Mouse (Mus musculus) macrophage (primary cell): Measurements from ENCODE around the gene Snip1. TPM values are rescaled to one million over a fixed set of nuclear protein-coding genes. Genes with fewer than 3 reads are reported as not detected.

Experiments
- H3K27ac ChIP-seq: fragments of 350-480 bp; formaldehyde crosslinking; 2 replicates; pipeline ENCODE4 v1.9.0; 2021
- H3K36me3 ChIP-seq: fragments of 350-480 bp; formaldehyde crosslinking; 2 replicates; pipeline ENCODE4 v1.9.0; 2021; ENCODE audit errors: inconsistent target
- H3K4me3 ChIP-seq: fragments of 350-480 bp; formaldehyde crosslinking; 2 replicates; pipeline ENCODE4 v1.9.0; 2021; ENCODE audit errors: inconsistent target
- H3K79me2 ChIP-seq: fragments of 350-480 bp; formaldehyde crosslinking; 2 replicates; pipeline ENCODE4 v1.9.0; 2021; ENCODE audit errors: inconsistent target
- WGBS: methylation state at CpG from one replicate; pipeline ENCODE4 v1.1.7; 2026; ENCODE audit warnings: inconsistent platforms; ENCODE audit not compliant: missing documents; 5-methylcytosine and 5-hydroxymethylcytosine counted together
- polyA plus RNA-seq: library from polyadenylated mRNA; stranded (reverse); fragments of 250-400 nt; gene quantifications from 3 replicates; pipeline ENCODE4 v1.2.4, GENCODE M21; 2018; ENCODE audit warnings: inconsistent platforms
- total RNA-seq, 78 experiments: library from RNA; depleted of rRNA; stranded (reverse); fragments of 250-400 nt; gene quantifications; 1 replicate in 9 of 78; 2 replicates in 24 of 78; 3 replicates in 43 of 78; 4 replicates in 2 of 78; pipeline ENCODE4 v1.2.4; 2018; ENCODE audit warnings: inconsistent platforms in 56 of 78

The Snip1 gene
- 10 to 100 TPM in 22 of 26 experiments, 1 to 10 TPM in 4; 6.2 to 19.7 (median 15.0) TPM for total RNA-seq (2018; cell fraction: chromatin; rRNA removed)
- total RNA-seq (2018; cell fraction: cytosol; rRNA removed) = 10 to 100 TPM; 14.5 to 23.3 (median 19.6) TPM
- total RNA-seq (2018; cell fraction: nucleus; rRNA removed) = 10 to 100 TPM; 10.2 to 22.7 (median 17.1) TPM
- 15.9 to 19.4 TPM (median 15.9 TPM) in 3 replicates for polyA plus RNA-seq

GRCm38 (mm10) chr4:125066490-125067370, at the start of gene Snip1:
TSS of gene Snip1 (plus strand) at chr4:125066672.
- peaks cover 23% of the 10 kb centered on the region for H3K36me3 ChIP-seq
- under 1% methylated on average over 78 of the region's 78 CpGs for WGBS
- peaks cover 50% of the 10 kb centered on the region for H3K79me2 ChIP-seq
- H3K4me3 ChIP-seq = peak within 1 kb of the TSS; percentile 78
- H3K27ac ChIP-seq = no peak within 1 kb of the TSS; the same call in 1 of the 2 replicates

- no peaks in the 10 kb centered on the region for H3K79me2 ChIP-seq
- H3K27ac ChIP-seq = no peak overlapping the region
- no peak overlapping the region for H3K4me3 ChIP-seq
- 88% methylated on average over 11 of the region's 11 CpGs for WGBS
- no peaks in the 10 kb centered on the region for H3K36me3 ChIP-seq
Observed at GRCm38 (mm10) chr4:125017431-125017830, 49.0 kb upstream of the Snip1 start.

DNA sequence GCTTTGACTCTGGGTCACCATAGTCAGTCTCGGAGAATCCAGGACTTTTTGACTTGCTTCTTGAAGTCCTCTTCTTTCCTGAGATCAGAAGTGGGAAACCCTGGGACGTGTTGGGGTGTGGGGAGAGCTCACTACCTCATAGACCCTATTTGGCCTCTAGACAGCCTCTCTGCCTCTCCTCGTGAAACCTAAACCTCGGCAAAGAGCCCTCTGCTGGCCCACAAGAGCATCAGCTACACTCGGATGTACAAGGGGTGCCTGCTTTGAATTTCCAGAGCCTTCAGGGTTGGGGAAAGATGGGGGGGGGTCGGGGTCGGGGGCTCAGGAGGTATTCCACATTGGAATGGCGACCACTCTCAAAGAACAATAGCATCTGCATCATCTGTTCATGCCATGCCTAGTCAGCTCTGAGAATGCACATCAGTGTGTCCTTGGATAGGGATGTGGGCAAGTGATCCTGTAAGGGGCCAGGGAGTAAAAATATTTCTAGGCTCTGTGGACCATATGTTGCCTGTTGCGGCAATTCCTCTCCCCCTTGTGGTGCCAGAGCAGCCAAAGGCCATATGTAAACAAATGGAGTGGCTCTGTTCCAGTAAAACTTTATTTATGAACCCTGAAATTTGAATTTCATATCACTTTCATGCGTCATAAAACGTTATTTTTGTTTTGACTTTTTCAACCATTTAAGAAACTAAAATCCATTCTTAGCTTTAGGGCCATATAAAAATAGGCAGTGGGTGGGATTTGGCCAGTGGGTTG, 45.5 kb upstream of the Snip1 start:
- no peak overlapping the region for H3K27ac ChIP-seq
- no peak overlapping the region for H3K4me3 ChIP-seq
- WGBS = 38% methylated on average over 11 of the region's 11 CpGs
- no peaks in the 10 kb centered on the region for H3K36me3 ChIP-seq
- no peaks in the 10 kb centered on the region for H3K79me2 ChIP-seq

DNA sequence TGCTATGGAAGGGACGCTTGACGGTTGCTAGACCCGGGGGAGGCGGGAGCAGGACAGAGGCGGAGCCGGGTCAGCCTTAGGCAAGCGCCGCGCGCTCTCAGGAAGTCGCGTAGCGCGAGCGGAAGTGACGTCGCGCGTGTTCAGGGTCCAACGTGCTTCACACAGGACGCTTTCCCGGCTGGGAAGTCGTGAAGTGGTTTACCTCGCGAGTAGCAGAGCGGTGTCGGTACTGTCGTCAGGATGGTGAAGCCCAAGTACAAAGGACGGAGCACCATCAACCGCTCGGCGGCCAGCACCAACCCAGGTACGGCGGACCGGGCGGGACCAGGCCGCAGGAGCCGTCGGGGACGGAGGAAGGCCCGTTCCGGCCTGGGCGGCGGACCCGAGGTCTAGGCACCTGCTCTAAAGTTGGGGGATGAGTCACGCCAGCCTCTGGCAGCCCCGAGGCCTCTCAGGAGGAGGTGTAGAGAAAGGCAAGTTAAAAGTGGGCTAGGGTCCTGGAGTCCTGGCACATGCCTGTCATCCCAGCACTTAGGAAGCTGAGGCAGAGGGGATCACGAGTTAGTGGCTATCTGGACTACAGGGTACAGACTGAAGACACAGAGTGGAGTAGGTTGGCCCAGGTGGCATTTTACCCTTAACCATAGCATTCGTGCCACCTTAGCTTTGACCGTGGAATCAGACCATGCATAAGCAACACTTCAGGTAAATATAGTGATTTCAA, 36.4 kb upstream of the Snip1 start:
- Histone ChIP-seq H3K36me3 (peaks cover 7% of the 10 kb centered on the region; the same call in 1 of the 2 replicates), H3K27ac (no peak overlapping the region), H3K79me2 (peaks cover 51% of the 10 kb centered on the region), H3K4me3 (peak overlapping the region; percentile 83)
- WGBS = under 1% methylated on average over 43 of the region's 50 CpGs

GRCm38 (mm10) chr4:125034341-125034740, 32.1 kb upstream of the Snip1 start:
- Histone ChIP-seq H3K4me3 (no peak overlapping the region), H3K79me2 (peaks cover 53% of the 10 kb centered on the region), H3K36me3 (peaks cover 32% of the 10 kb centered on the region; the same call in 1 of the 2 replicates), H3K27ac (no peak overlapping the region)
- 89% methylated on average over 4 of the region's 4 CpGs for WGBS

- H3K4me3 ChIP-seq = no peak overlapping the region
- H3K27ac ChIP-seq = no peak overlapping the region
- peaks cover 90% of the 10 kb centered on the region for H3K36me3 ChIP-seq
- H3K79me2 ChIP-seq = no peaks in the 10 kb centered on the region
- WGBS = 91% methylated on average over 7 of the region's 7 CpGs
Observed at GRCm38 (mm10) chr4:125044454-125044853, 22.0 kb upstream of the Snip1 start.

- peak overlapping the region; percentile 57 for H3K27ac ChIP-seq
- 29% methylated on average over 9 of the region's 9 CpGs for WGBS
Observed at GRCm38 (mm10) chr4:125055385-125055784, 11.1 kb upstream of the Snip1 start.

GRCm38 (mm10) chr4:125056476-125056875, 10.0 kb upstream of the Snip1 start:
- 95% methylated on average over 4 of the region's 4 CpGs for WGBS
- H3K36me3 ChIP-seq = peaks cover 16% of the 10 kb centered on the region; the same call in 1 of the 2 replicates

More at GRCm38 (mm10) chr4:125055385-125055784, 11.1 kb upstream of the Snip1 start:
- H3K36me3 ChIP-seq = peaks cover 16% of the 10 kb centered on the region; the same call in 1 of the 2 replicates
- H3K79me2 ChIP-seq = no peaks in the 10 kb centered on the region
- H3K4me3 ChIP-seq = no peak overlapping the region

DNA sequence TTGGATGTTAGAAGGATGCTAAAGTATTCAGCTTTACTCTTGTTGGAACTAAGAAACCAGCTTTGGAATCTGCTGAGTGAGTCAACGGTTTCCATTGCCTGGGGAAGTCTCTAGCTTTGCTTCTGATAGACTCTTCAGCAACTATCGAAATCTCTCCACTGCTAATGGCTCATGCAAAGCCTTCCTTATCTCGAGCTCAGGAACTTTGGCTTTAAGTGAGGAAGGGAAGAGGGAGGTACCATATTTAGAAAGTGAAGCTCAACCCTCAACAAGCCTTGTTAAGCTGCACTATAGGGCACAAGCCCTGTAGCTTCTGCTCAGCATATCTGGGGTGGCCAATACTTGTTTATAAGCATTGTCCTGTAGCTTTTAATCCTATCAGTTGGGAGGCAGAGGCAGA, 9.2 kb upstream of the Snip1 start:
- H3K36me3 ChIP-seq = peaks cover 15% of the 10 kb centered on the region; the same call in 1 of the 2 replicates

More at GRCm38 (mm10) chr4:125056476-125056875, 10.0 kb upstream of the Snip1 start:
- Histone ChIP-seq H3K79me2 (no peaks in the 10 kb centered on the region), H3K4me3 (no peak overlapping the region), H3K27ac (no peak overlapping the region)

GRCm38 (mm10) chr4:125058033-125058432, 8.4 kb upstream of the Snip1 start:
- Histone ChIP-seq H3K4me3 (no peak overlapping the region), H3K79me2 (no peaks in the 10 kb centered on the region), H3K27ac (no peak overlapping the region), H3K36me3 (peaks cover 9% of the 10 kb centered on the region; the same call in 1 of the 2 replicates)
- 92% methylated on average over 5 of the region's 5 CpGs for WGBS

More for the DNA sequence above, 9.2 kb upstream of the Snip1 start:
- Histone ChIP-seq H3K79me2 (no peaks in the 10 kb centered on the region), H3K27ac (no peak overlapping the region), H3K4me3 (no peak overlapping the region)
- WGBS = 75% methylated on average over 3 of the region's 3 CpGs

DNA sequence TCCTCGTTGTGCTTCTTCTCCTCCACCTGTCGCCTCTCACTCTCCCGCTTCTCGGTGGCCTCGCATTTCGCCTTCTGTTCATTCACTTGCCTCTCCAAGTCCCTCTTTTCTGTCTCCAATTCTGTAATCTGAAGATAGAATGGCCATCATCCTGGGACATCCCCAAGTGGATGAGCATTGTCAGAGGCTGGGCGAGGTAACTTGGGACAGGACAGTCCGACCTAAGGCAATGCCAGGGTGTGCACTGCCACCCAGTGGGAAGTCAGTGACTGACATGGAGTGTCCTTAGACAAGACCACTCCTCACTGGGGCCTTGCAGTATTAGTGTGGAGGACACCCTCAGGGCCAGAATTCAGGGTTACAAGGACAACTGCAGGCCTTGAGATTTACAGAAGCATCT, 7.4 kb upstream of the Snip1 start:
- Histone ChIP-seq H3K79me2 (no peaks in the 10 kb centered on the region), H3K36me3 (no peaks in the 10 kb centered on the region), H3K4me3 (no peak overlapping the region), H3K27ac (no peak overlapping the region)
- WGBS = 27% methylated on average over 8 of the region's 8 CpGs

DNA sequence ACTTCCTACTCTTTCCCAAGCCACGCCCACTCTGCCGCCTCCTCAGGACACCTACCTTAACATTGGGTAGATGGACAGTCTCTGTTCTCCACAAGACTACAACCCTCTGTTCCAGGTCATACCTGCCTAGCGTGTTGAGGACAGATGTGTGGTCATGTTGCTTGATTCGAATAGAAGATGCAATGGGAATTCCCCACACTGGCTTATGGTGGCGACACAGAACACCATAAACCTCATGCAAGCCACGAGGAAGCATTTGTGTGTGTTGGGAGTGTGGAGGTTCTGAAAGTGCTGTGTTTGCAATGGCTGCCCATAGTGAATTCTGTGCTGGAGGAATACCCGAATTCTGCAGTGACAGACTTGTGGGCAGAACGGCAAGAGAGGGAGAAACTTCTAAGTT, 2.6 kb upstream of the Snip1 start:
- 52% methylated on average over 8 of the region's 8 CpGs for WGBS
- H3K4me3 ChIP-seq = no peak overlapping the region
- no peak overlapping the region for H3K27ac ChIP-seq
- H3K79me2 ChIP-seq = peaks cover 21% of the 10 kb centered on the region
- H3K36me3 ChIP-seq = no peaks in the 10 kb centered on the region

DNA sequence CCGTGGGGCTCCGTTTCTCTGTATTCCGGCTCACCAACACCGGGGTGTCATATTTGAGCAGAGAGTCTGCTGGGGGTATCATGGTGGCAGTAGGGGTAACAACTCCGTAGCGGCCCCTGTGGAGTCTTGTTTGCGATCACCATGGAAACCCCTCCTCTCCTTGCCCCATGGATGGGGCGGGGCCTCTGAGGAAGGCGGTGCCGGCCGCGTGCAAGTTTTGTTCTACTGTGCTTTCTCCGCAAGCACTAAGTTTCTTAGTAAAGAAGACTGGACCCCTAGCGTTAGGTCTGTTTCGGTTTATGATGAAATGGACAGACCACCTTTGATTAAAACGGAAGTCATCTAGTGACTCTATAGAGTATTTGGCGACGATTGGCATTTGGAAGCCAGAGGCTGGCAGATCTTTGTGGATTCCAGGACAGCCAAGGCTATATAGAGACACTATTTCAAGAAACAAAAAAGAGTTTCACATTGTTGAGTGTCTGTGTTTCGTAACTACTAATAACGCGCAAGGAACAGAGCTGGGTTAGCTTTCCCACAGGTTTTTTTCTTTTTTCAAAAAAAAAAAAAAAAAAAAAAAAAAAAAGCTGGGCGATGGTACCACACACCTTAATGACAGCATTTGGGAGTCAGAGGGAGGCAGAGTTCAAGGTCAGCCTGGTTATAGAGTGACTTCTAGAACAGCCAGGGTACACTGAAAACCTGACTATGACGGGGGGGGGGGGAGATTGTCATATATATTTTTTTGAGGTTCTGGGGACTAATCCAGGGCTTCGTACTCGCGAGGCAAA, 760 bp upstream of the Snip1 start, which contains the start of gene Dnali1:
Dnali1 (minus strand) TSS at position 187 of the 791 bp plus-strand sequence.
- 7% methylated on average over 25 of the region's 26 CpGs for WGBS
- Histone ChIP-seq H3K79me2 (peaks cover 40% of the 10 kb centered on the region), H3K36me3 (peaks cover 13% of the 10 kb centered on the region), H3K27ac (no peak within 1 kb of the TSS), H3K4me3 (peak within 1 kb of the TSS; percentile 78)
